Mouse (Mus musculus) liver, postnatal 0 days (tissue): ENCODE measurements around the gene Serpina1e. TPM values are rescaled to one million over a fixed set of nuclear protein-coding genes. Genes with fewer than 3 reads are reported as not detected.
A peak's percentile ranks its signal among the peaks of the same experiment; 100 is the strongest.

Experiments
- ATAC-seq: fragments of 200-750 bp; cut with Nextera tagmentation; 2 replicates; pipeline ENCODE4 v1.8.0; 2017; ENCODE audit warnings: mild to moderate bottlenecking, moderate library complexity
- DNase-seq: peaks from one replicate; pipeline ENCODE4 v3.0.0-alpha.2; 2016
- H3K27ac ChIP-seq: fragments of 300-500 bp; sonication (generic); 2 replicates; pipeline ENCODE4 v1.5.1; 2014; ENCODE audit warnings: antibody characterized with exemption, moderate library complexity, mild to moderate bottlenecking, low read depth
- H3K27me3 ChIP-seq: fragments of 300-500 bp; sonication (generic); 2 replicates; pipeline ENCODE4 v1.6.1; 2014; ENCODE audit warnings: low read length, control low read depth, mixed read lengths; ENCODE audit not compliant: insufficient read depth
- H3K36me3 ChIP-seq: fragments of 300-500 bp; sonication (generic); replicated peaks from 2 replicates; pipeline ENCODE4 v1.6.1; 2014; ENCODE audit warnings: mild to moderate bottlenecking, control low read depth, low read length, moderate library complexity, mixed read lengths; ENCODE audit not compliant: insufficient read depth
- H3K4me1 ChIP-seq: fragments of 300-500 bp; sonication (generic); 2 replicates; pipeline ENCODE4 v1.6.1; 2014; ENCODE audit warnings: antibody characterized with exemption, mild to moderate bottlenecking, control low read depth; ENCODE audit not compliant: insufficient read depth
- H3K4me2 ChIP-seq: fragments of 300-500 bp; sonication (generic); 2 replicates; pipeline ENCODE4 v1.6.1; 2014; ENCODE audit warnings: low read depth, mild to moderate bottlenecking, low read length, moderate library complexity, mixed read lengths
- H3K4me3 ChIP-seq: fragments of 300-500 bp; sonication (generic); 2 replicates; pipeline ENCODE4 v1.5.1; 2014; ENCODE audit warnings: low read depth, low read length
- H3K9ac ChIP-seq: fragments of 300-500 bp; sonication (generic); replicated peaks from 2 replicates; pipeline ENCODE4 v1.6.1; 2014; ENCODE audit warnings: mild to moderate bottlenecking, moderate library complexity
- H3K9me3 ChIP-seq: fragments of 300-500 bp; sonication (generic); 2 replicates; pipeline ENCODE4 v1.6.1; 2016; ENCODE audit warnings: mild to moderate bottlenecking, control low read depth, low read length, mixed read lengths
- CTCF ChIP-seq: sonication (generic); IDR thresholded peaks from 2 replicates; pipeline ENCODE4 v1.5.1; 2016; ENCODE audit warnings: antibody characterized with exemption, low read depth
- EP300 ChIP-seq: IDR thresholded peaks from 2 replicates; pipeline ENCODE4 v1.6.1; 2016; ENCODE audit warnings: antibody characterized with exemption, low read depth, mild to moderate bottlenecking
- WGBS: fragments of 180-500 bp; shearing (Covaris S2); extraction: QIAGEN DNeasy Blood & Tissue Kit; methylation state at CpG from one replicate; pipeline ENCODE4 v1.1.7; 2014; ENCODE audit not compliant: insufficient replicate concordance; 5-methylcytosine and 5-hydroxymethylcytosine counted together
- polyA plus RNA-seq: library from polyadenylated mRNA; unstranded; fragments of >200 nt; fragmentation: Nextera tagmentation; extraction: Ambion mirVana; gene quantifications from 2 replicates; pipeline ENCODE4 v1.2.1, GENCODE M21; 2015

The Serpina1e gene
- polyA plus RNA-seq, 1 experiment from 2014 or later = 4,481 TPM

GRCm38 (mm10) chr12:103971080-103971479, 12.3 kb upstream of the Serpina1e start:
- H3K9me3 ChIP-seq = no peaks in the 10 kb centered on the region
- TF ChIP-seq CTCF = no peak
- no peak for TF ChIP-seq EP300
- no peak overlapping the region for H3K9ac ChIP-seq
- WGBS = 79% methylated on average over 4 of the region's 4 CpGs
- DNase-seq (no peak), ATAC-seq (no peak)
- H3K27ac ChIP-seq = no peak overlapping the region
- H3K36me3 ChIP-seq = no peaks in the 10 kb centered on the region
- H3K27me3 ChIP-seq = no peaks in the 10 kb centered on the region
- H3K4me3 ChIP-seq = no peak overlapping the region
- peaks cover 4% of the 10 kb centered on the region; the same call in 1 of the 2 replicates for H3K4me1 ChIP-seq
- H3K4me2 ChIP-seq = no peak overlapping the region

GRCm38 (mm10) chr12:103969577-103970116, 10.9 kb upstream of the Serpina1e start:
- TF ChIP-seq CTCF (no peak), EP300 (no peak)
- no peaks in the 10 kb centered on the region for H3K9me3 ChIP-seq
- no peaks in the 10 kb centered on the region for H3K36me3 ChIP-seq
- H3K4me2 ChIP-seq = no peak overlapping the region
- 77% methylated on average over 9 of the region's 9 CpGs for WGBS
- no peak for DNase-seq
- ATAC-seq = no peak
- no peak overlapping the region for H3K9ac ChIP-seq
- H3K4me1 ChIP-seq = peaks cover 4% of the 10 kb centered on the region; the same call in 1 of the 2 replicates
- H3K27me3 ChIP-seq = no peaks in the 10 kb centered on the region
- H3K27ac ChIP-seq = no peak overlapping the region
- H3K4me3 ChIP-seq = no peak overlapping the region

GRCm38 (mm10) chr12:103966761-103967160, 8.0 kb upstream of the Serpina1e start:
- Histone ChIP-seq H3K4me3 (no peak overlapping the region), H3K9me3 (no peaks in the 10 kb centered on the region), H3K36me3 (no peaks in the 10 kb centered on the region), H3K4me1 (peaks cover 6% of the 10 kb centered on the region; the same call in 1 of the 2 replicates), H3K27me3 (no peaks in the 10 kb centered on the region), H3K4me2 (no peak overlapping the region), H3K9ac (no peak overlapping the region), H3K27ac (no peak overlapping the region)
- TF ChIP-seq CTCF (no peak), EP300 (no peak)
- DNase-seq = no peak
- WGBS = 49% methylated on average over 3 of the region's 3 CpGs
- ATAC-seq = no peak

GRCm38 (mm10) chr12:103963288-103963687, 4.5 kb upstream of the Serpina1e start:
- peak; percentile 50 for DNase-seq
- H3K9me3 ChIP-seq = no peaks in the 10 kb centered on the region

GRCm38 (mm10) chr12:103962860-103963259, 4.1 kb upstream of the Serpina1e start:
- H3K27me3 ChIP-seq = no peaks in the 10 kb centered on the region

More at GRCm38 (mm10) chr12:103963288-103963687, 4.5 kb upstream of the Serpina1e start:
- H3K4me3 ChIP-seq = no peak overlapping the region
- H3K4me2 ChIP-seq = no peak overlapping the region
- TF ChIP-seq CTCF = no peak
- no peak for TF ChIP-seq EP300
- 59% methylated on average over 4 of the region's 4 CpGs for WGBS
- no peak overlapping the region for H3K9ac ChIP-seq
- peak; percentile 76 for ATAC-seq
- no peaks in the 10 kb centered on the region for H3K36me3 ChIP-seq
- no peaks in the 10 kb centered on the region for H3K27me3 ChIP-seq
- peaks cover 6% of the 10 kb centered on the region; the same call in 1 of the 2 replicates for H3K4me1 ChIP-seq
- H3K27ac ChIP-seq = peak overlapping the region; percentile 84

GRCm38 (mm10) chr12:103962337-103962736, 3.6 kb upstream of the Serpina1e start:
- H3K4me1 ChIP-seq = peaks cover 6% of the 10 kb centered on the region; the same call in 1 of the 2 replicates
- H3K4me2 ChIP-seq = no peak overlapping the region
- ATAC-seq (no peak), DNase-seq (no peak)
- no peaks in the 10 kb centered on the region for H3K9me3 ChIP-seq
- no peak overlapping the region for H3K4me3 ChIP-seq
- H3K27me3 ChIP-seq = no peaks in the 10 kb centered on the region
- H3K27ac ChIP-seq = peak overlapping the region; percentile 84
- no peak overlapping the region for H3K9ac ChIP-seq
- TF ChIP-seq CTCF = no peak
- TF ChIP-seq EP300 = no peak
- WGBS = 54% methylated on average over 5 of the region's 5 CpGs
- H3K36me3 ChIP-seq = no peaks in the 10 kb centered on the region

More at GRCm38 (mm10) chr12:103962860-103963259, 4.1 kb upstream of the Serpina1e start:
- Histone ChIP-seq H3K4me1 (peaks cover 6% of the 10 kb centered on the region; the same call in 1 of the 2 replicates), H3K9ac (no peak overlapping the region), H3K27ac (peak overlapping the region; percentile 84), H3K9me3 (no peaks in the 10 kb centered on the region), H3K36me3 (no peaks in the 10 kb centered on the region), H3K4me3 (no peak overlapping the region), H3K4me2 (no peak overlapping the region)
- WGBS = 83% methylated on average over 8 of the region's 8 CpGs
- DNase-seq (no peak), ATAC-seq (no peak)
- no peak for TF ChIP-seq EP300
- TF ChIP-seq CTCF = no peak
